Comparison of ENCODE assay signal across 17 mouse cellular contexts in the genomic region with DNA sequence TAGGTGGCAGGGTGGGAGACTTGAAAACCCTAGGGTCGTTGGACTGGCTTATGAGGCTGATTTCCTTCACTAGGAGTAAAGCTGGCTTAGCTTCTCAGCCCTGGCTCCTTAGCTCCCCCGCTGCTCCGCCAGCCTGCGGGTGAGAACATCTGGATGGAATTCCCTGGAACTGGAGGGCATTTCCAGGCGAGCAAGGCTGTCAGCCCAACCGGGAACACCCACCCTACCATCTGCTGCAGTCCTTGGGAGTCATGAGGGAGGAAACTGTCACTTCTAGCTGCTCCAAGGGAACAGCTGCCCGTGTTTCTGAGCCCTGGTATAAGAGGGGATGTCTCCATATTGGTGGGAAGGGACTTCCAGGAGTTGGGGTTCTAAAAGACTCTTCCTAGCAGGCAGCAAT. TPM values are rescaled to one million over a fixed set of nuclear protein-coding genes. Genes with fewer than 3 reads are reported as not detected.
DNase-seq lines count a peak whose midpoint lies in the region; ATAC-seq and TF ChIP-seq lines count a peak whose summit lies in the region.
"Had no signal": no experiment of that assay in that cellular context is flagged by ENCODE, and none has a peak within 500 bp of the region (broad histone marks: within the 10 kb centered on the region; RNA-seq: fewer than 3 reads in every experiment).

No protein-coding gene starts in this region.

- ATAC-seq in forebrain, embryonic 15.5 days (replicated peaks) = peak; percentile 23; the same call in 1 of the 2 replicates
- no peak for ATAC-seq in forebrain, embryonic 12.5 days (ENCODE audit: low FRiP score)
- no peak for ATAC-seq in heart, embryonic 11.5 days (replicated peaks; ENCODE audit: insufficient number of reproducible peaks, low FRiP score, low TSS enrichment)
- ATAC-seq: intestine, postnatal 0 days; Patski had no signal

- H3K9ac ChIP-seq in forebrain, embryonic 15.5 days (replicated peaks) = no peak overlapping the region
- no peak overlapping the region for H3K9ac ChIP-seq in forebrain, embryonic 12.5 days
- no peak overlapping the region for H3K9ac ChIP-seq in heart, embryonic 11.5 days (ENCODE audit: low read depth, low read length)

- H3K4me1 ChIP-seq in forebrain, embryonic 15.5 days = peaks cover 21% of the 10 kb centered on the region
- peaks cover 17% of the 10 kb centered on the region for H3K4me1 ChIP-seq in forebrain, embryonic 12.5 days
- H3K4me1 ChIP-seq in olfactory bulb, adult 2 months (ENCODE audit: control insufficient read depth, insufficient read depth, low read length) = peaks cover 23% of the 10 kb centered on the region
- no peaks in the 10 kb centered on the region for H3K4me1 ChIP-seq in heart, embryonic 11.5 days (ENCODE audit: control insufficient read depth, insufficient read depth, low read length)
- peaks cover 12% of the 10 kb centered on the region for H3K4me1 ChIP-seq in heart, embryonic 10.5 days
- H3K4me1 ChIP-seq: megakaryocyte, embryonic 14.5 days had no signal

- no peak overlapping the region for H3K4me3 ChIP-seq in forebrain, embryonic 15.5 days
- H3K4me3 ChIP-seq in forebrain, embryonic 12.5 days (replicated peaks) = no peak overlapping the region
- H3K4me3 ChIP-seq in olfactory bulb, adult 2 months (ENCODE audit: insufficient read depth, low read depth, low read length) = no peak overlapping the region
- H3K4me3 ChIP-seq in heart, embryonic 11.5 days (ENCODE audit: low read depth, low read length) = no peak overlapping the region
- no peak overlapping the region for H3K4me3 ChIP-seq in heart, embryonic 10.5 days
- H3K4me3 ChIP-seq: megakaryocyte, embryonic 14.5 days had no signal

- H3K9me3 ChIP-seq in forebrain, embryonic 15.5 days = no peaks in the 10 kb centered on the region
- H3K9me3 ChIP-seq in forebrain, embryonic 12.5 days = no peaks in the 10 kb centered on the region
- no peaks in the 10 kb centered on the region for H3K9me3 ChIP-seq in heart, embryonic 11.5 days (replicated peaks; ENCODE audit: control insufficient read depth, low read length)
- no peaks in the 10 kb centered on the region for H3K9me3 ChIP-seq in heart, embryonic 10.5 days
- H3K9me3 ChIP-seq: megakaryocyte, embryonic 14.5 days had no signal

- H3K27ac ChIP-seq in forebrain, embryonic 15.5 days (replicated peaks) = no peak overlapping the region; the same call in 1 of the 2 replicates
- H3K27ac ChIP-seq in forebrain, embryonic 12.5 days = no peak overlapping the region
- H3K27ac ChIP-seq in olfactory bulb, adult 2 months (ENCODE audit: insufficient read depth, low read depth, low read length) = 0 out of 2 replicates have a peak overlapping the region, but pooled peaks have one; percentile 48
- H3K27ac ChIP-seq in heart, embryonic 11.5 days (ENCODE audit: low read depth, low read length) = no peak overlapping the region
- no peak overlapping the region for H3K27ac ChIP-seq in heart, embryonic 10.5 days

- no peaks in the 10 kb centered on the region for H3K36me3 ChIP-seq in forebrain, embryonic 15.5 days
- no peaks in the 10 kb centered on the region for H3K36me3 ChIP-seq in forebrain, embryonic 12.5 days (replicated peaks)
- no peaks in the 10 kb centered on the region for H3K36me3 ChIP-seq in heart, embryonic 11.5 days (ENCODE audit: control insufficient read depth, insufficient read depth, low read length)
- no peaks in the 10 kb centered on the region for H3K36me3 ChIP-seq in heart, embryonic 10.5 days

- DNase-seq in brain, embryonic 14.5 days (ENCODE audit: low read depth) = peak; percentile 66
- DNase-seq in layer of hippocampus, adult 9-11 months = peak; percentile 27
- DNase-seq in heart, embryonic 10.5 days (ENCODE audit: low spot score) = no peak
- no peak for DNase-seq in urinary bladder, postnatal 14 days (ENCODE audit: low spot score)
- DNase-seq: adrenal gland, postnatal 25 days; cerebellum, adult 9-11 months; lung, adult 18-20 months; thymus, postnatal 14 days had no signal

- no peak for TF ChIP-seq POLR2A in brain, embryonic 14.5 days (IDR thresholded peaks at IDR 0.05; ENCODE audit: borderline replicate concordance, extremely low read depth, insufficient read depth, insufficient read length, poor library complexity, severe bottlenecking)
- no peak for TF ChIP-seq POLR2A in olfactory bulb, adult 2 months (IDR thresholded peaks at IDR 0.05; ENCODE audit: insufficient read depth, low read depth, low read length)

- no peak overlapping the region for H3K4me2 ChIP-seq in forebrain, embryonic 15.5 days (replicated peaks)
- H3K4me2 ChIP-seq in forebrain, embryonic 12.5 days = no peak overlapping the region
- no peak overlapping the region for H3K4me2 ChIP-seq in heart, embryonic 11.5 days

- WGBS in forebrain, embryonic 15.5 days = 28% methylated on average over 7 of the region's 7 CpGs
- 46% methylated on average over 7 of the region's 7 CpGs for WGBS in forebrain, embryonic 12.5 days
- WGBS in olfactory bulb, adult 2 months = 13% methylated on average over 7 of the region's 7 CpGs
- WGBS in heart, embryonic 11.5 days (ENCODE audit: insufficient replicate concordance) = 14% methylated on average over 7 of the region's 7 CpGs
- WGBS in heart, embryonic 10.5 days = 14% methylated on average over 7 of the region's 7 CpGs

- no peak for TF ChIP-seq CTCF in brain, embryonic 14.5 days (IDR thresholded peaks at IDR 0.05; ENCODE audit: borderline replicate concordance, extremely low read depth, insufficient read depth, insufficient read length)
- TF ChIP-seq CTCF in olfactory bulb, adult 2 months (IDR thresholded peaks at IDR 0.05; ENCODE audit: insufficient read depth, low read depth, low read length) = no peak

- H3K27me3 ChIP-seq in forebrain, embryonic 15.5 days = no peaks in the 10 kb centered on the region
- peaks cover 4% of the 10 kb centered on the region; the same call in 1 of the 2 replicates for H3K27me3 ChIP-seq in forebrain, embryonic 12.5 days
- peaks cover 4% of the 10 kb centered on the region; the same call in 1 of the 2 replicates for H3K27me3 ChIP-seq in heart, embryonic 11.5 days (ENCODE audit: control insufficient read depth, insufficient read depth, low read length)
- peaks cover 34% of the 10 kb centered on the region for H3K27me3 ChIP-seq in heart, embryonic 10.5 days (ENCODE audit: insufficient read depth, poor library complexity, severe bottlenecking)

RNA-seq across cellular contexts. Expression of a gene that starts 33.1 kb away (rescaled TPM):
- polyA plus RNA-seq in forebrain, embryonic 15.5 days (2015; fragmentation: Nextera tagmentation; extraction: Ambion mirVana) = 4.1 and 4.2 TPM in 2 replicates
- 0.56 TPM in 2 replicates for polyA plus RNA-seq in forebrain, embryonic 12.5 days (2016; fragmentation: Nextera tagmentation; extraction: Ambion mirVana)
- 9.9 and 10.2 TPM in 2 replicates for polyA plus RNA-seq in brain, embryonic 14.5 days (2012; rRNA removed)
- not detected in 2 replicates for polyA plus RNA-seq in olfactory bulb, adult 2 months (2012; ENCODE audit: insufficient read depth, insufficient read length, low replicate concordance, missing spikeins)
- not detected in 2 replicates for polyA plus RNA-seq in heart, embryonic 11.5 days (2014; fragmentation: Nextera tagmentation; extraction: Ambion mirVana)
- polyA plus RNA-seq in heart, embryonic 10.5 days (2016; fragmentation: Nextera tagmentation; extraction: Ambion mirVana) = 0.07 and 0.20 TPM in 2 replicates
- polyA plus RNA-seq: C2C12; heart, embryonic 16.5 days; intestine, postnatal 0 days; Patski had no signal

Comparison
In these comparisons a context has a peak if more than half of its experiments do, and no peak if none do; other contexts are left out.
1. DNase-seq: peak in brain, embryonic 14.5 days (single experiment) and layer of hippocampus, adult 9-11 months (single experiment); none in heart, embryonic 10.5 days (single experiment) and urinary bladder, postnatal 14 days (single experiment).